Mouse (Mus musculus): ENCODE measurements around the gene Zfy1. TPM values are rescaled to one million over a fixed set of nuclear protein-coding genes. Genes with fewer than 3 reads are reported as not detected.
"Not testable (repeated sequence)": the region's sequence is repeated elsewhere in the genome, so short reads cannot be mapped to it uniquely, and the experiment has no call there.

The Zfy1 gene
- polyA plus RNA-seq (2015; fragmentation: Nextera tagmentation; extraction: Ambion mirVana) = not detected in 2 replicates

DNA sequence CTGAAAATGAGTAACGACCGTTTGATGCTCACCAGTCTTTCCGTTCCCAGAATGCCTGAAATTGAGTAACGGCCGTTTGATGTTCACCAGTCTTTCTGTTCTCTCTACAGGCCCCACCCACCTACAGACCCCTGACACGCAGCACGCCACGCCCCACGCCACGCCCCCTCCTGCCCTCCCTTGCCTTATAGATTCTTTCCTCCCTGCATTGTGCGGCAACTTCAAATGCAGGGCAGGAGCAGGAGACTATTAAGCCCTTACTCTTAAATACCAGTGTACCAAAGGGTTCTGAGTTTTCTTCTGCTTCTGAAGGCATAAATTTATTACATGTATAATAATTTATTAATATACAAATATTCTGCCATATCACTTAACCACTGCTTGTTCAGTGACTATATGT, at the start of gene Zfy1:
Zfy1 (minus strand) TSS at position 101 of the 400 bp plus-strand sequence.
- not testable (repeated sequence) for H3K27me3 ChIP-seq (replicated peaks; ENCODE audit: control insufficient read depth, insufficient read depth, low read length); H3K4me3 ChIP-seq (replicated peaks; ENCODE audit: low read length); H3K9ac ChIP-seq (replicated peaks; ENCODE audit: low read depth, low read length); H3K27ac ChIP-seq (ENCODE audit: low read length); H3K36me3 ChIP-seq (ENCODE audit: control insufficient read depth, insufficient read depth); H3K4me1 ChIP-seq (replicated peaks; ENCODE audit: control insufficient read depth, insufficient read depth, low read length); H3K9me3 ChIP-seq (ENCODE audit: control insufficient read depth, low read length); ATAC-seq; H3K4me2 ChIP-seq (ENCODE audit: low read length)
- WGBS = no CpG with 5 or more reads among the region's 11 CpGs

DNA sequence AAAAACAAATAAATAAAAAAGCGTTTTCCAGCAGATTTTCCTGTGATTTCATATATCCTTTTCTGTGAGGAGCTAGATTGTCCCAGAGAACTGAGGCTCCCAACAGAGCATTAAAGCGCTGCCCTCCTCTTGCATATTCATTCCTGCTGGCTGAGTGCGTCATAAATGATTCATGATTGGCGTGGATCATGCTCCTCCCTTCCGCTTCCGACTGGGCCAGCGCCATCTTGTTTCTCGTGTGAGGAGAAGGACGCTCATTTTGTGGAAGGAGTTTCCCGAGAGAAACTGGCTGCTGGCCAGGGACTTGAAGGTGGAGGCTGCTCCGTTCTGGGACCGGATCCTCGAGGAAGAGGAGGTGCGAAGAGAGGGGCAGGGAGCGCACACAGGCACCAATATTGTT, 21.2 kb upstream of the Zfy1 start, which contains the start of gene Uba1y:
Uba1y (plus strand) TSS at position 254 of the 400 bp plus-strand sequence.
- H3K9me3 ChIP-seq (ENCODE audit: control insufficient read depth, low read length) = no peaks in the 10 kb centered on the region
- no peaks in the 10 kb centered on the region for H3K27me3 ChIP-seq (replicated peaks; ENCODE audit: control insufficient read depth, insufficient read depth, low read length)
- H3K36me3 ChIP-seq (ENCODE audit: control insufficient read depth, insufficient read depth) = no peaks in the 10 kb centered on the region
- H3K4me2 ChIP-seq (ENCODE audit: low read length) = no peak within 1 kb of the TSS
- no peak within 1 kb of the TSS for H3K9ac ChIP-seq (replicated peaks; ENCODE audit: low read depth, low read length)
- no peak within 1 kb of the TSS for H3K4me3 ChIP-seq (replicated peaks; ENCODE audit: low read length)
- WGBS = 76% methylated on average over 11 of the region's 15 CpGs
- no peak for ATAC-seq
- no peak within 1 kb of the TSS for H3K27ac ChIP-seq (ENCODE audit: low read length)
- H3K4me1 ChIP-seq (replicated peaks; ENCODE audit: control insufficient read depth, insufficient read depth, low read length) = no peaks in the 10 kb centered on the region

DNA sequence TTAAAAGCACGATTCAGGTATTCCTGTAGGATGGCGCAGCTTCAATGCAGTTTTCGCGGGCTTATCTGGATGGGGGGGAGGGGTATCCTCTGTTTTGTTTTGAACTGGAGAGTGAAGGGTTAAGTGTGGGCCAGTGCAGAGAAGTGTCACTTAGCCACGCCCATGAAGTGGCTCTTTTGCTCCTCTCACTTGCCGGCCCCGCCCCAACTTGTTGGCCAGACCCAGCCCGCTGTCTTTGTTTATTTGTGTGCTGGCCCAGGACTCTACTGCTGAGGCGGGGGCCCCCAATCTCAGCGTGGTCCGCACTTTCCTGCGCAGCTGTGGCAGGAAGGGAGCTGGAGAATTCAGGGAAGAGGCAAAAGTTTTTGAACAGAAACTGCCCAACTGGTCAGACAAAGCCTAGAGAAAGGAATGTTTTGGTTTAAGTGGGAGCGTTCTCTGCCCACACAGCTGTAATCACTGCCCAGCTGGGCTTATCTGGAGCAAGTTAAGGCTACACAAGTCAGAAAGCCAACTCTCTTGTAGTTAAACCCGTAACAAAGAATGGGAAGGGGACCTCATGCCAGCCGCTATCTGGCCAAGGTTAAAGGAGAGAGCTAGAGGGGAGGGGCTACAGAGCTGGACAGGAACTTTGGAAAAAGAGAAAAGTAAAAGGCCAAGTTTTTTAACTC, 11.9 kb upstream of the Zfy1 start:
- Histone ChIP-seq H3K4me3 (replicated peaks; ENCODE audit: low read length) (no peak overlapping the region), H3K9ac (replicated peaks; ENCODE audit: low read depth, low read length) (no peak overlapping the region), H3K36me3 (ENCODE audit: control insufficient read depth, insufficient read depth) (no peaks in the 10 kb centered on the region), H3K4me1 (replicated peaks; ENCODE audit: control insufficient read depth, insufficient read depth, low read length) (no peaks in the 10 kb centered on the region), H3K9me3 (ENCODE audit: control insufficient read depth, low read length) (no peaks in the 10 kb centered on the region), H3K4me2 (ENCODE audit: low read length) (peak overlapping the region; percentile 28), H3K27me3 (replicated peaks; ENCODE audit: control insufficient read depth, insufficient read depth, low read length) (no peaks in the 10 kb centered on the region), H3K27ac (ENCODE audit: low read length) (no peak overlapping the region)
- 0% methylated on average over 4 of the region's 15 CpGs for WGBS
- peak; percentile 55 for ATAC-seq

Other genes with a start within 250 kb of the Zfy1 start
- gene Uba1y, start 21.2 kb upstream of the Zfy1 start, polyA plus RNA-seq (2015; fragmentation: Nextera tagmentation; extraction: Ambion mirVana) = 0.09 and 0.14 TPM in 2 replicates
- 7.4 and 12.3 TPM in 2 replicates for gene Kdm5d, start 100.4 kb upstream of the Zfy1 start, polyA plus RNA-seq (2015; fragmentation: Nextera tagmentation; extraction: Ambion mirVana)
- gene Eif2s3y, start 213.1 kb upstream of the Zfy1 start, polyA plus RNA-seq (2015; fragmentation: Nextera tagmentation; extraction: Ambion mirVana) = 32.1 and 55.6 TPM in 2 replicates

Data from forebrain, embryonic 16.5 days (tissue).